Comparison of ENCODE assay signal across 25 mouse cellular contexts in genomic region chr7:19242005-19242404, GRCm38 (mm10). TPM values are rescaled to one million over a fixed set of nuclear protein-coding genes. Genes with fewer than 3 reads are reported as not detected.
A peak's percentile ranks its signal among the peaks of the same experiment; 100 is the strongest.
DNase-seq lines count a peak whose midpoint lies in the region; ATAC-seq and TF ChIP-seq lines count a peak whose summit lies in the region.
"Had no signal": no experiment of that assay in that cellular context is flagged by ENCODE, and none has a peak within 500 bp of the region (broad histone marks: within the 10 kb centered on the region; RNA-seq: fewer than 3 reads in every experiment).

No protein-coding gene starts in this region.

- no peak overlapping the region for H3K4me3 ChIP-seq in liver, embryonic 12.5 days
- H3K4me3 ChIP-seq in liver, embryonic 13.5 days (replicated peaks) = no peak overlapping the region
- no peak overlapping the region for H3K4me3 ChIP-seq in liver, embryonic 11.5 days (ENCODE audit: low read depth, low read length)
- H3K4me3 ChIP-seq in CH12.LX (replicated peaks in 1 of 3; ENCODE audit: low read depth in 2 of 3, low read length in 2 of 3, poor library complexity in 1 of 3) (no peak overlapping the region), ES-E14 (ENCODE audit: insufficient read depth in 1 of 2, low read depth in 1 of 2, low read length in 2 of 2, poor library complexity in 1 of 2, severe bottlenecking in 1 of 2) (no peak overlapping the region)

- TF ChIP-seq POLR2A in CH12.LX (IDR thresholded peaks at IDR 0.05; ENCODE audit: low read depth, low read length) = no peak

- H3K27me3 ChIP-seq in liver, embryonic 12.5 days (replicated peaks) = no peaks in the 10 kb centered on the region
- H3K27me3 ChIP-seq in liver, embryonic 13.5 days = no peaks in the 10 kb centered on the region
- H3K27me3 ChIP-seq in liver, embryonic 11.5 days (replicated peaks; ENCODE audit: control insufficient read depth, insufficient read depth, low read length) = no peaks in the 10 kb centered on the region
- no peaks in the 10 kb centered on the region for H3K27me3 ChIP-seq in CH12.LX (replicated peaks)
- H3K27me3 ChIP-seq: Patski had no signal

- in situ Hi-C loops in CH12.LX (cut with MboI; ENCODE audit: low pct_ligation_motif_present, low pct_unique_long_range_greater_than_20kb, low sequenced_read_pairs) = no loop called here
- in situ Hi-C loops in ES-E14 (cut with MboI; ENCODE audit: low sequenced_read_pairs in 2 of 2, unreplicated experiment in 2 of 2) = no loop called here

- peak overlapping the region; percentile 88; the same call in 1 of the 2 replicates for H3K27ac ChIP-seq in liver, embryonic 12.5 days
- peak overlapping the region; percentile 91 for H3K27ac ChIP-seq in liver, embryonic 13.5 days
- H3K27ac ChIP-seq in liver, embryonic 11.5 days (ENCODE audit: low read depth, low read length) = no peak overlapping the region
- H3K27ac ChIP-seq in CH12.LX (ENCODE audit: insufficient read depth, low read depth) = no peak overlapping the region
- no peak overlapping the region for H3K27ac ChIP-seq in ES-E14 (ENCODE audit: insufficient read depth, low read depth, low read length, poor library complexity, severe bottlenecking)

- TF ChIP-seq RAD21 in CH12.LX (IDR thresholded peaks at IDR 0.05; ENCODE audit: low read depth, low read length) = no peak

- no peak for TF ChIP-seq CTCF in CH12.LX (conservative IDR thresholded peaks at IDR 0.05 in 1 of 2, IDR thresholded peaks at IDR 0.05 in 1 of 2; ENCODE audit: low read depth in 2 of 2, low read length in 2 of 2)

- no peaks in the 10 kb centered on the region for H3K9me3 ChIP-seq in liver, embryonic 12.5 days (replicated peaks)
- H3K9me3 ChIP-seq in liver, embryonic 13.5 days (replicated peaks) = no peaks in the 10 kb centered on the region
- H3K9me3 ChIP-seq in liver, embryonic 11.5 days (ENCODE audit: control insufficient read depth, low read length) = no peaks in the 10 kb centered on the region
- H3K9me3 ChIP-seq in CH12.LX (replicated peaks; ENCODE audit: low read length) (no peaks in the 10 kb centered on the region), ES-E14 (ENCODE audit: control insufficient read depth, insufficient read depth, low read depth, low read length) (no peaks in the 10 kb centered on the region)
- H3K9me3 ChIP-seq: G1E had no signal

- no peak overlapping the region for H3K4me2 ChIP-seq in liver, embryonic 12.5 days
- H3K4me2 ChIP-seq in liver, embryonic 13.5 days = no peak overlapping the region
- H3K4me2 ChIP-seq in liver, embryonic 11.5 days = no peak overlapping the region; the same call in 1 of the 2 replicates
- no peak overlapping the region for H3K4me2 ChIP-seq in CH12.LX (ENCODE audit: insufficient read depth, low read depth, poor library complexity, severe bottlenecking)

- peaks cover 35% of the 10 kb centered on the region for H3K36me3 ChIP-seq in liver, embryonic 12.5 days
- peaks cover 27% of the 10 kb centered on the region for H3K36me3 ChIP-seq in liver, embryonic 13.5 days
- H3K36me3 ChIP-seq in liver, embryonic 11.5 days (ENCODE audit: control insufficient read depth, insufficient read depth, low read length) = peaks cover 13% of the 10 kb centered on the region; the same call in 1 of the 2 replicates
- H3K36me3 ChIP-seq in CH12.LX (replicated peaks in 1 of 2; ENCODE audit: control insufficient read depth in 1 of 2, insufficient read depth in 1 of 2, low read length in 1 of 2) (peaks cover 13 to 46% of the 10 kb centered on the region in 2 experiments), ES-E14 (ENCODE audit: control insufficient read depth, insufficient read depth, low read length, poor library complexity, severe bottlenecking) (peaks cover 10% of the 10 kb centered on the region; the same call in 1 of the 2 replicates)

- dilution Hi-C loops in CH12.LX (cut with MboI; ENCODE audit: extremely low pct_ligation_motif_present, extremely low pct_unique_long_range_greater_than_20kb, low sequenced_read_pairs) = no loop called here

- no peak overlapping the region for H3K9ac ChIP-seq in liver, embryonic 12.5 days
- H3K9ac ChIP-seq in liver, embryonic 13.5 days = no peak overlapping the region
- no peak overlapping the region for H3K9ac ChIP-seq in liver, embryonic 11.5 days (ENCODE audit: low read depth, low read length)
- H3K9ac ChIP-seq in CH12.LX (ENCODE audit: insufficient read depth, low read depth) (no peak overlapping the region), ES-E14 (ENCODE audit: insufficient read depth, low read depth, low read length, poor library complexity, severe bottlenecking) (no peak overlapping the region)

- WGBS in liver, embryonic 12.5 days (ENCODE audit: insufficient replicate concordance) = 89% methylated on average over 1 of the region's 1 CpGs
- WGBS in liver, embryonic 13.5 days (ENCODE audit: insufficient replicate concordance) = 81% methylated on average over 1 of the region's 1 CpGs
- 91% methylated on average over 1 of the region's 1 CpGs for WGBS in liver, embryonic 11.5 days

- H3K79me2 ChIP-seq in CH12.LX (replicated peaks; ENCODE audit: control insufficient read depth, extremely low read depth, insufficient read depth, poor library complexity, severe bottlenecking) = no peaks in the 10 kb centered on the region; the same call in none of the 2 replicates

- peaks cover 95% of the 10 kb centered on the region for H3K4me1 ChIP-seq in liver, embryonic 12.5 days
- H3K4me1 ChIP-seq in liver, embryonic 13.5 days (replicated peaks) = peaks cover 95% of the 10 kb centered on the region
- H3K4me1 ChIP-seq in liver, embryonic 11.5 days (replicated peaks; ENCODE audit: control insufficient read depth, insufficient read depth, low read length) = peaks cover 34% of the 10 kb centered on the region
- H3K4me1 ChIP-seq in CH12.LX (ENCODE audit: control insufficient read depth in 1 of 2, insufficient read depth in 2 of 2) = peaks cover 8 to 41% of the 10 kb centered on the region in 2 experiments
- H3K4me1 ChIP-seq in ES-E14 (ENCODE audit: control insufficient read depth in 2 of 2, insufficient read depth in 2 of 2, low read length in 2 of 2, poor library complexity in 1 of 2) = peaks cover 6 to 23% of the 10 kb centered on the region in 2 experiments

- no peak for ATAC-seq in liver, embryonic 12.5 days
- no peak for ATAC-seq in liver, embryonic 13.5 days (ENCODE audit: low read depth)
- no peak for ATAC-seq in liver, embryonic 11.5 days (replicated peaks; ENCODE audit: low FRiP score)
- ATAC-seq: activated CD4-positive, CD25-positive, alpha-beta regulatory T cell, adult 4 months; CD4-positive, CD25-positive, alpha-beta regulatory T cell, adult 4 months; Patski had no signal

- no peak for TF ChIP-seq EP300 in CH12.LX (IDR thresholded peaks at IDR 0.05; ENCODE audit: low read length)

- DNase-seq in liver (no peak), CH12.LX (ENCODE audit: extremely low read depth) (no peak), ES-E14 (ENCODE audit: low read depth, low spot score) (no peak)
- DNase-seq in liver, embryonic 13.5 days = no peak
- DNase-seq in liver, embryonic 11.5 days (ENCODE audit: low spot score) = no peak
- no peak for DNase-seq in adrenal gland, postnatal 25 days
- DNase-seq in kidney, postnatal 14 days = no peak
- DNase-seq: adrenal gland, adult 2 months; adrenal gland, adult 8-10 months; adrenal gland, postnatal 10 days; adrenal gland, postnatal 14 days; adrenal gland, postnatal 36 days; B cell, adult 2 months; cerebellum, adult 11 months; cerebellum, adult 11-12 months; cerebellum, adult 18-20 months; cerebellum, adult 2 months; cerebellum, adult 8-10 months had no signal

RNA-seq across cellular contexts. Expression of gene Opa3, which starts 13.9 kb away (rescaled TPM):
- polyA plus RNA-seq in liver, embryonic 12.5 days (2016; fragmentation: Nextera tagmentation; extraction: Ambion mirVana) = 22.1 and 23.3 TPM in 2 replicates
- polyA plus RNA-seq in liver, embryonic 13.5 days (2015; fragmentation: Nextera tagmentation; extraction: Ambion mirVana) = 17.3 and 18.8 TPM in 2 replicates
- polyA plus RNA-seq in liver, embryonic 11.5 days (2014; fragmentation: Nextera tagmentation; extraction: Ambion mirVana) = 31.6 and 33.9 TPM in 2 replicates
- 11.9 and 15.7 TPM in 2 replicates for total RNA-seq in CH12.LX (2012; rRNA removed)
- total RNA-seq in CH12.LX (2014; rRNA removed) = 8.6 and 9.4 TPM in 2 replicates
- 20.0 and 21.2 TPM in 2 replicates for polyA plus RNA-seq in CH12.LX (2012; ENCODE audit: insufficient read length, low read depth)
- 12.6 and 15.8 TPM in 2 replicates for total RNA-seq in ES-E14 (2012; rRNA removed)
- 26.9 and 30.6 TPM in 2 replicates for total RNA-seq in adrenal gland, postnatal 25 days (2021)

RNA-seq across cellular contexts. Expression of gene Vasp, which starts 29.6 kb away (rescaled TPM):
- polyA plus RNA-seq in liver, embryonic 12.5 days (2016; fragmentation: Nextera tagmentation; extraction: Ambion mirVana) = 61.1 and 61.5 TPM in 2 replicates
- 45.6 and 46.7 TPM in 2 replicates for polyA plus RNA-seq in liver, embryonic 13.5 days (2015; fragmentation: Nextera tagmentation; extraction: Ambion mirVana)
- polyA plus RNA-seq in liver, embryonic 11.5 days (2014; fragmentation: Nextera tagmentation; extraction: Ambion mirVana) = 85.9 and 87.5 TPM in 2 replicates
- 109 and 114 TPM in 2 replicates for total RNA-seq in CH12.LX (2012; rRNA removed)
- 122 and 125 TPM in 2 replicates for total RNA-seq in CH12.LX (2014; rRNA removed)
- 191 and 240 TPM in 2 replicates for polyA plus RNA-seq in CH12.LX (2012; ENCODE audit: insufficient read length, low read depth)
- total RNA-seq in ES-E14 (2012; rRNA removed) = 92.5 and 108 TPM in 2 replicates
- total RNA-seq in adrenal gland, postnatal 25 days (2021) = 47.4 and 61.4 TPM in 2 replicates

RNA-seq across cellular contexts. Expression of gene Gpr4, which starts 29.7 kb away (rescaled TPM):
- 0.51 and 0.62 TPM in 2 replicates for polyA plus RNA-seq in liver, embryonic 12.5 days (2016; fragmentation: Nextera tagmentation; extraction: Ambion mirVana)
- 0.31 and 0.48 TPM in 2 replicates for polyA plus RNA-seq in liver, embryonic 13.5 days (2015; fragmentation: Nextera tagmentation; extraction: Ambion mirVana)
- polyA plus RNA-seq in liver, embryonic 11.5 days (2014; fragmentation: Nextera tagmentation; extraction: Ambion mirVana) = 1.4 and 1.9 TPM in 2 replicates
- 0.04 and 0.08 TPM in 2 replicates for total RNA-seq in CH12.LX (2012; rRNA removed)
- not detected in 2 replicates for total RNA-seq in CH12.LX (2014; rRNA removed)
- 0.14 and 0.31 TPM in 2 replicates for polyA plus RNA-seq in CH12.LX (2012; ENCODE audit: insufficient read length, low read depth)
- 3.8 TPM in 2 replicates for total RNA-seq in ES-E14 (2012; rRNA removed)
- total RNA-seq in adrenal gland, postnatal 25 days (2021) = 6.2 and 7.5 TPM in 2 replicates

RNA-seq across cellular contexts. Expression of gene Ppm1n, which starts 37.9 kb away (rescaled TPM):
- not detected in 2 replicates for polyA plus RNA-seq in liver, embryonic 12.5 days (2016; fragmentation: Nextera tagmentation; extraction: Ambion mirVana)
- not detected in 2 replicates for polyA plus RNA-seq in liver, embryonic 13.5 days (2015; fragmentation: Nextera tagmentation; extraction: Ambion mirVana)
- polyA plus RNA-seq in liver, embryonic 11.5 days (2014; fragmentation: Nextera tagmentation; extraction: Ambion mirVana) = not detected in 2 replicates
- not detected in 2 replicates for total RNA-seq in CH12.LX (2012; rRNA removed)
- not detected in 2 replicates for total RNA-seq in CH12.LX (2014; rRNA removed)
- not detected in 2 replicates for polyA plus RNA-seq in CH12.LX (2012; ENCODE audit: insufficient read length, low read depth)
- 2.9 and 9.7 TPM in 2 replicates for total RNA-seq in ES-E14 (2012; rRNA removed)
- total RNA-seq in adrenal gland, postnatal 25 days (2021) = not detected in 2 replicates
- total RNA-seq: adrenal gland, adult 18-20 months; adrenal gland, adult 2 months; adrenal gland, adult 8-10 months; adrenal gland, postnatal 36 days; G1E; MEL had no signal
- polyA plus RNA-seq: G1E had no signal

RNA-seq across cellular contexts. Expression of gene Rtn2, which starts 40.4 kb away (rescaled TPM):
- 5.1 and 5.6 TPM in 2 replicates for polyA plus RNA-seq in liver, embryonic 12.5 days (2016; fragmentation: Nextera tagmentation; extraction: Ambion mirVana)
- 4.0 and 4.1 TPM in 2 replicates for polyA plus RNA-seq in liver, embryonic 13.5 days (2015; fragmentation: Nextera tagmentation; extraction: Ambion mirVana)
- 8.2 and 11.1 TPM in 2 replicates for polyA plus RNA-seq in liver, embryonic 11.5 days (2014; fragmentation: Nextera tagmentation; extraction: Ambion mirVana)
- total RNA-seq in CH12.LX (2012; rRNA removed) = 0.72 and 1.0 TPM in 2 replicates
- 0.43 and 0.56 TPM in 2 replicates for total RNA-seq in CH12.LX (2014; rRNA removed)
- 0.76 and 0.80 TPM in 2 replicates for polyA plus RNA-seq in CH12.LX (2012; ENCODE audit: insufficient read length, low read depth)
- 9.9 and 10.8 TPM in 2 replicates for total RNA-seq in ES-E14 (2012; rRNA removed)
- 2.5 and 5.3 TPM in 2 replicates for total RNA-seq in adrenal gland, postnatal 25 days (2021)
- polyA plus RNA-seq: activated CD4-positive, CD25-positive, alpha-beta regulatory T cell, adult 4 months; CD4-positive, CD25-positive, alpha-beta regulatory T cell, adult 4 months had no signal

Comparison
In these comparisons a context has a peak if more than half of its experiments do, and no peak if none do; other contexts are left out.
1. H3K27ac ChIP-seq: peak in liver, embryonic 12.5 days (single experiment) and liver, embryonic 13.5 days (single experiment); none in liver, embryonic 11.5 days (single experiment), CH12.LX (single experiment) and ES-E14 (single experiment).